Mouse (Mus musculus): Measurements from ENCODE around the gene Scn10a.

GRCm38 (mm10) chr9:119687893-119688292 is 31.2 kb downstream of the Scn10a start:
- TF ChIP-seq CTCF (IDR thresholded peaks at IDR 0.05) (no peak), EP300 (IDR thresholded peaks at IDR 0.05) (no peak)
